Mouse (Mus musculus) forebrain, embryonic 10.5 days (tissue): ENCODE measurements around the gene Nf2. TPM values are rescaled to one million over a fixed set of nuclear protein-coding genes. Genes with fewer than 3 reads are reported as not detected.

Experiments
- DNase-seq: peaks from one replicate; pipeline ENCODE4 v3.0.0-alpha.2; 2017; ENCODE audit warnings: low spot score; ENCODE audit errors: extremely low spot score
- H3K27ac ChIP-seq: fragments of 300-500 bp; sonication (generic); 2 replicates; pipeline ENCODE4 v1.5.1; 2016; ENCODE audit warnings: mild to moderate bottlenecking
- H3K27me3 ChIP-seq: fragments of 300-500 bp; sonication (generic); 2 replicates; pipeline ENCODE4 v1.6.1; 2016; ENCODE audit warnings: mild to moderate bottlenecking; ENCODE audit not compliant: poor library complexity, severe bottlenecking
- H3K36me3 ChIP-seq: fragments of 300-500 bp; sonication (generic); replicated peaks from 2 replicates; pipeline ENCODE4 v1.6.1; 2016; ENCODE audit warnings: mild to moderate bottlenecking, moderate library complexity
- H3K4me1 ChIP-seq: fragments of 300-500 bp; sonication (generic); 2 replicates; pipeline ENCODE4 v1.6.1; 2016
- H3K4me3 ChIP-seq: fragments of 300-500 bp; sonication (generic); 2 replicates; pipeline ENCODE4 v1.5.1; 2016; ENCODE audit warnings: mild to moderate bottlenecking, moderate library complexity
- H3K9me3 ChIP-seq: fragments of 300-500 bp; sonication (generic); 2 replicates; pipeline ENCODE4 v1.6.1; 2016; ENCODE audit warnings: mild to moderate bottlenecking, moderate library complexity
- WGBS: fragments of 180-500 bp; shearing (Covaris S2); methylation state at CpG from one replicate; pipeline ENCODE4 v1.1.7; 2016; 5-methylcytosine and 5-hydroxymethylcytosine counted together
- microRNA-seq: library from miRNA; unstranded; fragments of <30 nt; microRNA quantifications from one replicate; pipeline ENCODE4, GENCODE M21; 2017
- polyA plus RNA-seq: library from polyadenylated mRNA; unstranded; fragments of >200 nt; fragmentation: Nextera tagmentation; extraction: Ambion mirVana; gene quantifications from 2 replicates; pipeline ENCODE4 v1.2.1, GENCODE M21; 2016

Nf2 gene
- polyA plus RNA-seq, 1 experiment from 2014 or later = 57.4 TPM

DNA sequence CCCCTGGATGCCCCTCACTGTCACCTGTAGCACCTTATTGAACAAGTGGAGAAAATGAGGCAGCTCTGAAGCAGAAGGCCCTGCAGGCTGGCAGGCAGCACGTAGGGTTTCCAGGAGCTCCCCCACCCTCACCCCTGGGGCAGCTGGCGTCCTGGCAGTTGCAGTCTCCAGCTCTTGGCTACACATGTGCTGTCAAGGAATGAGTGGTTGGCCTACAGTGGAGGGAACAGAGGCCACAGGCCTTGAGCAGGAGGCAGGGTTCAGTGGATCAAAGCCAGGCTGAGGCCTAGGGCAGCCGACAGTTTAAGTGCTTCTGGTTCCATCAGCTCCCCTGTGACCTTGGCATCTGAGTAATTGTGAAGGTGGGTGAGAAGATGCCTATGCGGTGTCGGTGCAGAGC is 118.4 kb downstream of the Nf2 start:
- Histone ChIP-seq H3K4me3 (no peak overlapping the region), H3K27ac (no peak overlapping the region), H3K36me3 (peaks cover 17% of the 10 kb centered on the region; the same call in 1 of the 2 replicates), H3K4me1 (peaks cover 30% of the 10 kb centered on the region), H3K9me3 (no peaks in the 10 kb centered on the region), H3K27me3 (peaks cover 19% of the 10 kb centered on the region)
- DNase-seq = no peak
- 89% methylated on average over 5 of the region's 5 CpGs for WGBS

DNA sequence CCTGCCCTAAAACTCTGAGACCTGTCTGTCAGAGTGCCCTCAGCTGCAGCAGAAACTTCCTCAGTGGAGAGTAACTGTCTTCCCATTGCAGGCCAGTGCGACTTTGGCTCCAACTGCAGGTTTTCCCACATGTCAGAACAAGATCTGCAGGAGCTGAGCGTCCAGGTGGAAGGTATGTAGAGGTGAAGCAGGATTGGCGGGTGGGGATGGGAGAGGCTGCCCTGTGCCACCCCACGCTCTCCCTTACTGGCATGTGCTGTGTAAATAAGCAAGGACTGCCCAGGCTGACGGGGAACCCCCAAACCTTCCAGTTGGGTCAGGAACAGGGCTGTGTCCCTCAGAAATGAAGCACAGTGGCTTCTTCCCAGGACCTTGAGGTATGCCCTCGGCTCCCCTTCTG is 119.2 kb downstream of the Nf2 start:
- peaks cover 25% of the 10 kb centered on the region for H3K36me3 ChIP-seq
- no peak overlapping the region for H3K4me3 ChIP-seq
- peaks cover 11% of the 10 kb centered on the region for H3K27me3 ChIP-seq
- no peak overlapping the region for H3K27ac ChIP-seq
- DNase-seq = no peak
- H3K9me3 ChIP-seq = no peaks in the 10 kb centered on the region
- peaks cover 22% of the 10 kb centered on the region for H3K4me1 ChIP-seq
- WGBS = 76% methylated on average over 6 of the region's 6 CpGs

DNA sequence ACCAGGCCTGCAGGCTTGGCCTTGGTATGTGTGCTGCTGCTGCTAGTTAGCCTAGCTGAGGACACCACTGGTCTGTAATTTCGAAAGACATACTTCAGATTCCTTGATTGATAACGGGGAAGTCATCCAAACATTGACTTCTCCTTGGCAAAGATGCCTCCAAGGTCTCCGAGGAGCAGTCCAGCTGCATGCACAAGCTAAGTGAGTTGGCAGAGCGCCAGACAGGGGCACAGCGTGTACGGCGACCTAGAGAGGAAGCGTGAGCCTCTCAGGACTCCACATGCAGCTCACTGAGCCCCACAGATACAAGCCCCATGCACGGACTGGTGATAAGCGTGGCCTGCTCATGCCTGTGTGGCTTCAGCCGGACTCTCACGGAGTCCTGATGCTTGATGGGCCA is 119.7 kb downstream of the Nf2 start:
- Histone ChIP-seq H3K36me3 (peaks cover 30% of the 10 kb centered on the region), H3K4me3 (no peak overlapping the region), H3K9me3 (no peaks in the 10 kb centered on the region), H3K27me3 (peaks cover 6% of the 10 kb centered on the region; the same call in 1 of the 2 replicates), H3K4me1 (peaks cover 17% of the 10 kb centered on the region), H3K27ac (no peak overlapping the region)
- DNase-seq = no peak
- WGBS = 94% methylated on average over 12 of the region's 12 CpGs

DNA sequence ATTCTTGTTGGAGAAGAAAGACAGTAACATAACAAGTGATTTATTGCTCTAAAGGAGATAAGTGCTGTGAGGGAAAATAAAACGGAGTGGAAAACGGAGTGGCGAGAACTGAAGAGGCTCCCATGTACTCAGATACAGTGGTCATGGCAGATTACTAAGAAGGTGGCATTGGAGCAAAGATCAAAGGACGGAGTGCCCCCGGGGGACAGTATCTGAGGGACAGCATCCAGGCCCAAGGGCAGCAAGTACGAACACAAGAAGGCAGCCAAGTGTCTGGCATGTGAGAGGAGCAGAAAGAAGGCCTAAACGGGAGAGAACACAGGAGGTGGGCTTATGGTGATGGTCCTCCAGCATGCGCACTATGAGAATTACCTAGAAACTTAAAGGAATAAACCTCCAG is 127.6 kb downstream of the Nf2 start:
- H3K9me3 ChIP-seq = no peaks in the 10 kb centered on the region
- H3K4me3 ChIP-seq = no peak overlapping the region
- H3K27ac ChIP-seq = no peak overlapping the region
- H3K4me1 ChIP-seq = peaks cover 6% of the 10 kb centered on the region; the same call in 1 of the 2 replicates
- no peak for DNase-seq
- H3K36me3 ChIP-seq = peaks cover 39% of the 10 kb centered on the region
- 91% methylated on average over 8 of the region's 8 CpGs for WGBS
- H3K27me3 ChIP-seq = no peaks in the 10 kb centered on the region

DNA sequence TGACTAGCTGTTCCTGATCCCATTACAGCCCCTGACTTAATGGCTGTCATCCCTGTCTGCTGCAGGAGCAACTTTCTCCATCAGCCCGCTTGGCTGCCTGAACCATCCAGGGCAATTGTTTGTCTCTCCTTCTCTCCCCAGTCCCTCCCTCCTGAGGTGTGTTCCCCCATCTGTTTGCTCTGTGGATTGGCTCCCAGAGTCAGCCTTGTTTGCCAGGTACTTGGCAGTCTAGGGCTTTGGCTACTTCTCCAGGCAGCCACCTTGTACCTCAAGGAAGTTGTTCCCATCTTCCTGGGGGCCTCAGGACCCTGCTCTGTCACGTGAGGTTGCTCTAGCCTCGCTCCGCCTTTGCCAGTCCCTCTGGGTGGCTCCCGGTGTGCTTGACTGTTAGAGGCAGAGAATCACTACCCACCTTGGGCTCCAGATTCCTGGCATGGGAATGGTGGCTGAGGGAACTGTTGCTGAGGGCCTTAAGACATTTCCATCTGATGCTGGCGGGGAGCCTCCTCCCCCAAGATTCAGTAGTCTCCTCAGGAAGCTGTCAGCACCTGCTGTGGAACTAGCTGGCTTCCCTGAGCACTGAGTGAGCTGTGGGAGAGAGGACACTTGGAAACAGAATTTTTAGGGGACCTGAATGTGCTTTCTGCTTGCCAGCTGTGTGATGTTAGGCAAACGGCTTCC is 128.3 kb downstream of the Nf2 start:
- peaks cover 6% of the 10 kb centered on the region; the same call in 1 of the 2 replicates for H3K4me1 ChIP-seq
- no peak overlapping the region for H3K4me3 ChIP-seq
- no peaks in the 10 kb centered on the region for H3K27me3 ChIP-seq
- H3K36me3 ChIP-seq = peaks cover 36% of the 10 kb centered on the region
- 0 out of 2 replicates have a peak overlapping the region, but pooled peaks have one; percentile 9 for H3K27ac ChIP-seq
- no peak for DNase-seq
- H3K9me3 ChIP-seq = no peaks in the 10 kb centered on the region
- WGBS = 59% methylated on average over 7 of the region's 7 CpGs

DNA sequence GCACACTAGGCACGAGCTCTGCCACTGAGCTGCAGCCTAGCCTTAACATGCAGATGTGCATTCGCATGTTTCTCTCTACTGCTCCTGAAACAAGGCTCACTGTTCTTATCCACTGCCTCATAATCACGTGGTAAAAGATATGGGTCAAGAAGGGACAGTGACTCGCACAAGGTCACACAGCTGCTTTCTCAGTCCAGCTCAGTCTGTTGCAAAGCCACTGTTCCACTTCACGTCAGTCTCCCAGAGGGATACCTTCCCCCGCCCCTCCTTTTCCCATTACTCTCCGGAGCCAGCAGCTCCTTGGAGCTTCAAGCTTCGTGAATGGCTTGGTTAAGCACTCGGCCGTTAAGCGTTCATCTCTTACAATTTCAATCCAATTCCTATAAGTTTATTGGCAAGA is 128.9 kb downstream of the Nf2 start:
- peaks cover 31% of the 10 kb centered on the region for H3K36me3 ChIP-seq
- 74% methylated on average over 11 of the region's 11 CpGs for WGBS
- no peak for DNase-seq
- H3K4me1 ChIP-seq = peaks cover 6% of the 10 kb centered on the region; the same call in 1 of the 2 replicates
- no peaks in the 10 kb centered on the region for H3K27me3 ChIP-seq
- no peak overlapping the region for H3K27ac ChIP-seq
- H3K9me3 ChIP-seq = no peaks in the 10 kb centered on the region
- H3K4me3 ChIP-seq = no peak overlapping the region

DNA sequence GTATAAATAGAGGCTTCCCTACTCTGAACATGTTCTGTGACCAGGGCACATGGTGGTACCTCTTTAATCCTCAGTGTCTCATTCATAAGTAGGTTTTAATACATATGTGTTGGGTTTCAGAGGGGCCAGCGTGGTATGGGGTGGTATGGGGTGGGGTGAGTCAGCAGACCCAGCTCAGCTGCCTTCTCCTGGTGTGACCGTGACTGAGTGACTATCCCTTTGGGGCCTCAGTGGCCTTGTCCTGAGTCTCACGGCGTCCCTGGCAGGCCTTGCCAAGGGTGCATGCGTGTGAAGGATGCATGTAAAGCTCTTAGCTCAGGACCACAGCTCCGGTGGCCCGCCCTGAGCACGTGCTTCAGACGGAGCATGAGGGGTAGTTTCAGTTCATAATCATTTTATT is 129.4 kb downstream of the Nf2 start:
- no peaks in the 10 kb centered on the region for H3K27me3 ChIP-seq
- H3K27ac ChIP-seq = no peak overlapping the region
- 92% methylated on average over 9 of the region's 9 CpGs for WGBS
- peaks cover 6% of the 10 kb centered on the region; the same call in 1 of the 2 replicates for H3K4me1 ChIP-seq
- DNase-seq = no peak
- peaks cover 26% of the 10 kb centered on the region for H3K36me3 ChIP-seq
- no peak overlapping the region for H3K4me3 ChIP-seq
- no peaks in the 10 kb centered on the region for H3K9me3 ChIP-seq

DNA sequence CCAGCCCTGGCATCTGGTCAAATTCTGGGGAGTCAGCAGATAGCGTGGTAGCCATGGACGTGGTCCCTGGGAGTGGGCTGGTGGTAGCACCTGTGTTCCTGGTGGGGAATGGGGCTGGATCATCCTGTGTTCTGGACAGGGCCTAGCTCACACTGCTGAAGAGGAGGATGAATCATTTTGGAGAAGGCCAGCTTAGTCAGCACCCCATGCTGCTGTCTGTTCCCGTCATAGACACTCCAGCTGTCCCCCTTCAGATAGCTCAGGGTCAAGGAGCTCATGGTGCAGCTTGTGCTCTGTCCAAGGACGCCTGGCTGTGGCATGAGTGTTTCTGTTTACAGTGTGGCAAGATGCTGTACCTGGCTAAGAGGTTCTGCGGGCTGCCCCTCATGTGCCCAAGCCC is 130.8 kb downstream of the Nf2 start:
- 92% methylated on average over 5 of the region's 5 CpGs for WGBS
- Histone ChIP-seq H3K27ac (no peak overlapping the region), H3K9me3 (no peaks in the 10 kb centered on the region), H3K4me1 (peaks cover 6% of the 10 kb centered on the region; the same call in 1 of the 2 replicates), H3K4me3 (no peak overlapping the region), H3K27me3 (no peaks in the 10 kb centered on the region), H3K36me3 (peaks cover 12% of the 10 kb centered on the region)
- DNase-seq = no peak

DNA sequence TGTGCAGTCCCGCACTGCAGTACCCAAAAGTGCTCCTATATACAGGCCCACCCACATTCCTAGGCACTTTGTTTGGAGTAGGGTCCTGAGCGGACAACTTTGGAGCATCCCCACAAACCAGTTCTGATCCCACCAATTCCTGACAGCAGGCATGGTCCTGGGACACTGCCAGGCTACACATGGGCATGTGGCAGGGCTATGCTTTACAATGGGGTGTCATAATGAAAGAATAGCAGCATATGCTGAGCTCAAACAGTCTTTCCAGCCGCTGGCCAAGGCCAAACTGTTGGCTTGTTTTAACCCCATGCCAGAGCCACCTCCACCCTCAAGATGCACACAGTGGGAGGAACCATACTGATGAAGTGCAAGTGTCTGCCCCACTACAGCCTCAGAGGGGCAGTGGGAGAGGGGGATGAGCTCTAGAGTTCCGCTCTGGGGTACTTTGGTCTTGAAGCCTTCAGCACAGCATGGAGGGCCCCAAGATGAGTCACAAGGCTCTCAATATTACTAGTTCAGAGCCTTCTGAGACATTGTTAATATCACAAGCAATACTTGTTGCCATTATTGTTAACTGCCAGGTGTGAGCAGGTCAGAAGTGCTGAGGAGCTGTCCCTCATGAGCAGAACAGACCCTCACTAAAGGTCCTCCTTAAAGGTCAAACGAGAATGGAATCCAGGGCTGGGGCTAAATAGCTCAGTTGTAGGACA is 132.7 kb downstream of the Nf2 start:
- H3K27me3 ChIP-seq = no peaks in the 10 kb centered on the region
- H3K4me1 ChIP-seq = peaks cover 6% of the 10 kb centered on the region; the same call in 1 of the 2 replicates
- H3K27ac ChIP-seq = no peak overlapping the region
- H3K9me3 ChIP-seq = no peaks in the 10 kb centered on the region
- 91% methylated on average over 5 of the region's 5 CpGs for WGBS
- H3K4me3 ChIP-seq = no peak overlapping the region
- no peaks in the 10 kb centered on the region for H3K36me3 ChIP-seq
- no peak for DNase-seq

Small RNA genes within 50 kb of the gene (microRNA-seq; reads per million reads assigned to microRNA genes)
- gene Mir6918 = not detected

Other genes starting within 250 kb of the Nf2 start
- gene Gm11032, start 229.5 kb downstream of the Nf2 start, polyA plus RNA-seq = not detected in 2 replicates
- gene Ascc2, start 211.8 kb downstream of the Nf2 start, polyA plus RNA-seq = 38.1 and 38.7 TPM in 2 replicates
- gene Uqcr10, start 145.2 kb downstream of the Nf2 start, polyA plus RNA-seq = 648 and 652 TPM in 2 replicates
- 76.8 and 79.6 TPM in 2 replicates for gene Zmat5, start 144.9 kb downstream of the Nf2 start, polyA plus RNA-seq
- gene Cabp7, start 102.8 kb downstream of the Nf2 start, polyA plus RNA-seq = 0.15 TPM in 1 of 2 replicates, not detected in the other
- gene Nipsnap1, start 24.4 kb upstream of the Nf2 start, polyA plus RNA-seq = 84.6 and 86.8 TPM in 2 replicates
- 56.8 and 58.2 TPM in 2 replicates for gene Thoc5, start 45.8 kb upstream of the Nf2 start, polyA plus RNA-seq
- gene Nefh, start 98.5 kb upstream of the Nf2 start, polyA plus RNA-seq = 0.11 and 0.17 TPM in 2 replicates
- 61.5 and 64.3 TPM in 2 replicates for gene Ap1b1, start 137.3 kb upstream of the Nf2 start, polyA plus RNA-seq
- gene Rasl10a, start 208.6 kb upstream of the Nf2 start, polyA plus RNA-seq = 0.60 and 0.77 TPM in 2 replicates
- gene Gas2l1, start 215.8 kb upstream of the Nf2 start, polyA plus RNA-seq = 20.0 and 20.9 TPM in 2 replicates
- gene Rhbdd3, start 249.4 kb upstream of the Nf2 start, polyA plus RNA-seq = 29.7 and 31.6 TPM in 2 replicates
- gene Ewsr1, start 249.7 kb upstream of the Nf2 start, polyA plus RNA-seq = 896 and 966 TPM in 2 replicates